Comparison of ENCODE assay signal across 16 mouse cellular contexts in genomic region chr12:32719203-32719602, GRCm38 (mm10).
"Had no signal": no experiment of that assay in that cellular context is flagged by ENCODE, and none has a peak within 500 bp of the region (broad histone marks: within the 10 kb centered on the region; RNA-seq: fewer than 3 reads in every experiment).

No protein-coding gene starts in this region.

- H3K9ac ChIP-seq: limb, embryonic 15.5 days; liver, embryonic 12.5 days; lung, embryonic 14.5 days; midbrain, embryonic 15.5 days; neural tube, embryonic 13.5 days had no signal

- ATAC-seq: intestine, postnatal 0 days; liver, embryonic 12.5 days; midbrain, embryonic 15.5 days had no signal

- H3K4me2 ChIP-seq: limb, embryonic 15.5 days; liver, embryonic 12.5 days; lung, embryonic 14.5 days; midbrain, embryonic 11.5 days; midbrain, embryonic 15.5 days; neural tube, embryonic 13.5 days had no signal

- H3K27me3 ChIP-seq: limb, embryonic 15.5 days; liver, embryonic 12.5 days; midbrain, embryonic 15.5 days; neural tube, embryonic 13.5 days had no signal

- H3K9me3 ChIP-seq: limb, embryonic 15.5 days; liver, embryonic 12.5 days; megakaryocyte, embryonic 14.5 days; midbrain, embryonic 15.5 days; neural tube, embryonic 13.5 days had no signal

- H3K4me1 ChIP-seq: liver, embryonic 12.5 days had no signal

- DNase-seq: kidney, adult 8-10 months; kidney, postnatal 25 days; lung, embryonic 14.5 days; lung, postnatal 14 days; right cerebral cortex, postnatal 14 days; thymus, adult 18-20 months; thymus, postnatal 14 days had no signal

- H3K4me3 ChIP-seq: left cerebral cortex, adult 2 months; limb, embryonic 15.5 days; liver, embryonic 12.5 days; megakaryocyte, embryonic 14.5 days; midbrain, embryonic 15.5 days; neural tube, embryonic 13.5 days had no signal

- H3K27ac ChIP-seq: left cerebral cortex, adult 2 months; limb, embryonic 15.5 days; liver, embryonic 12.5 days; macrophage; midbrain, embryonic 15.5 days; neural tube, embryonic 13.5 days had no signal

- H3K36me3 ChIP-seq: limb, embryonic 15.5 days; liver, embryonic 12.5 days; midbrain, embryonic 15.5 days; neural tube, embryonic 13.5 days had no signal
